Mouse (Mus musculus) lung, postnatal 0 days (tissue): ENCODE measurements at regions not wholly inside any gene's neighbourhood (a gene's known extent, or its start where the extent isn't known, plus 50 kb on each side); places are given as distances from the start of the nearest gene placed in this dataset.
A peak's percentile ranks its signal among the peaks of the same experiment; 100 is the strongest.

Experiments used
- CTCF ChIP-seq: IDR thresholded peaks from 2 replicates; pipeline ENCODE4 v1.5.1; 2016; ENCODE audit warnings: antibody characterized with exemption, mild to moderate bottlenecking
- EP300 ChIP-seq: IDR thresholded peaks from 2 replicates; pipeline ENCODE4 v1.6.1; 2016; ENCODE audit warnings: antibody characterized with exemption, mild to moderate bottlenecking, control low read depth

- no peak for TF ChIP-seq EP300
- TF ChIP-seq CTCF, result peak; percentile 9; the same call in 1 of the 2 replicates
These were observed 281.1 kb upstream of the Tle3 start for GRCm38 (mm10) chr9:61091036-61091435.
